ENCODE assay signal across 7 mouse cellular contexts in genomic region chrX:36195736-36196525, GRCm38 (mm10). TPM values are rescaled to one million over a fixed set of nuclear protein-coding genes. Genes with fewer than 3 reads are reported as not detected.
DNase-seq lines count a peak whose midpoint lies in the region; ATAC-seq and TF ChIP-seq lines count a peak whose summit lies in the region.

Gene Zcchc12 (plus strand): TSS chrX:36195904.

- H3K27me3 ChIP-seq in forebrain, embryonic 11.5 days (ENCODE audit: control insufficient read depth, insufficient read depth, low read length), result no peaks in the 10 kb centered on the region
- H3K27me3 ChIP-seq in hindbrain, postnatal 0 days (ENCODE audit: insufficient read depth, low read length), result no peaks in the 10 kb centered on the region
- peaks cover 25% of the 10 kb centered on the region for H3K27me3 ChIP-seq in limb, embryonic 10.5 days (ENCODE audit: low read depth, poor library complexity, severe bottlenecking)

- DNase-seq in CD8-positive naive resting alpha-beta T cell, adult 2 months (ENCODE audit: low read depth in 2 of 2, low spot score in 2 of 2), result peak; percentile 7 to 9
- DNase-seq in ZHBTc4 (ENCODE audit: low read depth, low spot score), result peak; percentile 46
- peak; percentile 65 for DNase-seq in forebrain, embryonic 11.5 days (ENCODE audit: low spot score)
- peak; percentile 79 for DNase-seq in hindbrain, postnatal 0 days (ENCODE audit: low spot score)
- DNase-seq in limb, embryonic 10.5 days (ENCODE audit: low spot score), result peak; percentile 46
- DNase-seq in c-Kit-positive CD71-positive TER-119-positive erythroid progenitor cells, embryonic 14.5 days (ENCODE audit: low spot score), result no peak

- peak within 1 kb of the TSS; percentile 25 for H3K4me3 ChIP-seq in forebrain, embryonic 11.5 days (ENCODE audit: low read depth, low read length)
- peak within 1 kb of the TSS; percentile 39 for H3K4me3 ChIP-seq in hindbrain, postnatal 0 days (ENCODE audit: low read length)
- H3K4me3 ChIP-seq in limb, embryonic 10.5 days, result peak within 1 kb of the TSS; percentile 42
- peak within 1 kb of the TSS; percentile 54 for H3K4me3 ChIP-seq in olfactory bulb, adult 2 months (ENCODE audit: insufficient read depth, low read depth, low read length)

- TF ChIP-seq POLR2A in olfactory bulb, adult 2 months (IDR thresholded peaks at IDR 0.05; ENCODE audit: insufficient read depth, low read depth, low read length), result no peak

- H3K9ac ChIP-seq in forebrain, embryonic 11.5 days (ENCODE audit: low read length), result no peak within 1 kb of the TSS
- H3K9ac ChIP-seq in hindbrain, postnatal 0 days (replicated peaks; ENCODE audit: low read length), result peak within 1 kb of the TSS; percentile 50

- H3K4me2 ChIP-seq in forebrain, embryonic 11.5 days (ENCODE audit: low read depth, low read length, severe bottlenecking), result peak within 1 kb of the TSS; percentile 50
- H3K4me2 ChIP-seq in hindbrain, postnatal 0 days (ENCODE audit: low read depth, low read length), result peak within 1 kb of the TSS; percentile 52

- no peak within 1 kb of the TSS for H3K27ac ChIP-seq in forebrain, embryonic 11.5 days (ENCODE audit: low read depth, low read length)
- peak within 1 kb of the TSS; percentile 69 for H3K27ac ChIP-seq in hindbrain, postnatal 0 days
- no peak within 1 kb of the TSS for H3K27ac ChIP-seq in limb, embryonic 10.5 days
- H3K27ac ChIP-seq in olfactory bulb, adult 2 months (ENCODE audit: insufficient read depth, low read depth, low read length), result peak within 1 kb of the TSS; percentile 37; the same call in 1 of the 2 replicates

- H3K36me3 ChIP-seq in forebrain, embryonic 11.5 days (ENCODE audit: control insufficient read depth, insufficient read depth, low read length), result no peaks in the 10 kb centered on the region
- no peaks in the 10 kb centered on the region for H3K36me3 ChIP-seq in hindbrain, postnatal 0 days (ENCODE audit: insufficient read depth, low read length)
- H3K36me3 ChIP-seq in limb, embryonic 10.5 days, result no peaks in the 10 kb centered on the region

- ATAC-seq in forebrain, embryonic 11.5 days (replicated peaks; ENCODE audit: low FRiP score), result peak; percentile 83
- ATAC-seq in hindbrain, postnatal 0 days, result peak; percentile 84

- WGBS in forebrain, embryonic 11.5 days, result 23% methylated on average over 28 of the region's 28 CpGs
- WGBS in hindbrain, postnatal 0 days, result 29% methylated on average over 28 of the region's 28 CpGs
- WGBS in limb, embryonic 10.5 days, result 8% methylated on average over 26 of the region's 28 CpGs
- WGBS in olfactory bulb, adult 2 months, result 16% methylated on average over 27 of the region's 28 CpGs

- H3K9me3 ChIP-seq in forebrain, embryonic 11.5 days (ENCODE audit: control insufficient read depth, low read length), result no peaks in the 10 kb centered on the region
- H3K9me3 ChIP-seq in hindbrain, postnatal 0 days (ENCODE audit: low read length), result no peaks in the 10 kb centered on the region
- H3K9me3 ChIP-seq in limb, embryonic 10.5 days (replicated peaks), result no peaks in the 10 kb centered on the region

- TF ChIP-seq CTCF in hindbrain, postnatal 0 days (IDR thresholded peaks at IDR 0.05; ENCODE audit: low read depth), result no peak
- TF ChIP-seq CTCF in olfactory bulb, adult 2 months (IDR thresholded peaks at IDR 0.05; ENCODE audit: insufficient read depth, low read depth, low read length), result no peak

- H3K4me1 ChIP-seq in forebrain, embryonic 11.5 days (replicated peaks; ENCODE audit: control insufficient read depth, insufficient read depth, low read length), result 0 out of 2 replicates have a peak, but pooled peaks cover 2% of the 10 kb centered on the region
- no peaks in the 10 kb centered on the region for H3K4me1 ChIP-seq in hindbrain, postnatal 0 days (ENCODE audit: insufficient read depth, low read length)
- H3K4me1 ChIP-seq in limb, embryonic 10.5 days, result peaks cover 7% of the 10 kb centered on the region; the same call in 1 of the 2 replicates
- H3K4me1 ChIP-seq in olfactory bulb, adult 2 months (ENCODE audit: control insufficient read depth, insufficient read depth, low read length), result peaks cover 11% of the 10 kb centered on the region

RNA-seq across cellular contexts. Expression of gene Zcchc12, which starts in this region (rescaled TPM):
- polyA plus RNA-seq in forebrain, embryonic 11.5 days (2014; fragmentation: Nextera tagmentation; extraction: Ambion mirVana), result 20.9 and 27.5 TPM in 2 replicates
- 206 and 223 TPM in 2 replicates for total RNA-seq in hindbrain, postnatal 0 days (2014; rRNA removed)
- 370 and 387 TPM in 2 replicates for polyA plus RNA-seq in hindbrain, postnatal 0 days (2015; fragmentation: Nextera tagmentation; extraction: Ambion mirVana)
- polyA plus RNA-seq in limb, embryonic 10.5 days (2016; fragmentation: Nextera tagmentation; extraction: Ambion mirVana), result 4.4 and 6.0 TPM in 2 replicates
- polyA plus RNA-seq in olfactory bulb, adult 2 months (2012; ENCODE audit: insufficient read depth, insufficient read length, low replicate concordance, missing spikeins), result not detected in 2 replicates

Comparison
In these comparisons a context has a peak if more than half of its experiments do, and no peak if none do; other contexts are left out.
1. H3K27ac ChIP-seq: peak in hindbrain, postnatal 0 days (single experiment) and olfactory bulb, adult 2 months (single experiment); none in forebrain, embryonic 11.5 days (single experiment) and limb, embryonic 10.5 days (single experiment).
2. Peak in every context shown above with its lines, with median percentiles within 50 percentile points of each other: H3K4me3 ChIP-seq.